Mouse (Mus musculus) MEL (cell line): ENCODE results near the gene 1700001P01Rik.

Source experiments
- CTCF ChIP-seq, 3 experiments: IDR thresholded peaks in 2 of 3; conservative IDR thresholded peaks in 1 of 3; 2 replicates each; pipeline ENCODE4 v1.5.1; 2011 to 2012; ENCODE audit warnings: low read length in 3 of 3, low read depth in 2 of 3, mild to moderate bottlenecking in 2 of 3, improper control_type of control experiment in 1 of 3, inconsistent platforms in 1 of 3, mixed read lengths in 1 of 3, moderate library complexity in 1 of 3; ENCODE audit not compliant: control insufficient read depth in 1 of 3, insufficient read depth in 1 of 3, poor library complexity in 1 of 3, severe bottlenecking in 1 of 3
- GABPA ChIP-seq: IDR thresholded peaks from 2 replicates; pipeline ENCODE4 v1.6.1; 2012; ENCODE audit warnings: low read depth, mild to moderate bottlenecking, inconsistent platforms, low read length, improper control_type of control experiment, moderate library complexity
- MYC ChIP-seq: IDR thresholded peaks from 2 replicates; pipeline ENCODE4 v1.6.1; 2011; ENCODE audit warnings: low read depth, mild to moderate bottlenecking, low read length, improper control_type of control experiment, moderate library complexity
- POLR2A ChIP-seq, 2 experiments: IDR thresholded peaks; 2 replicates each; pipeline ENCODE4 v1.6.1; 2011 to 2012; ENCODE audit warnings: low read length in 2 of 2, mild to moderate bottlenecking in 2 of 2, control low read depth in 1 of 2, improper control_type of control experiment in 1 of 2, low read depth in 1 of 2, moderate library complexity in 1 of 2; ENCODE audit not compliant: control insufficient read depth in 1 of 2, insufficient read depth in 1 of 2, poor library complexity in 1 of 2
- SMC3 ChIP-seq: IDR thresholded peaks from 2 replicates; pipeline ENCODE4 v1.6.1; 2011; ENCODE audit warnings: low read depth, low read length, improper control_type of control experiment

- no peak for TF ChIP-seq POLR2A (IDR thresholded peaks at IDR 0.05; ENCODE audit: control insufficient read depth in 1 of 2, insufficient read depth in 1 of 2, low read depth in 1 of 2, low read length in 2 of 2, poor library complexity in 1 of 2)
- no peak for TF ChIP-seq SMC3
- TF ChIP-seq MYC: no peak
- no peak for TF ChIP-seq GABPA
- no peak for TF ChIP-seq CTCF (IDR thresholded peaks at IDR 0.05 in 2 of 3, conservative IDR thresholded peaks at IDR 0.05 in 1 of 3; ENCODE audit: control insufficient read depth in 1 of 3, insufficient read depth in 1 of 3, low read depth in 2 of 3, low read length in 3 of 3, poor library complexity in 1 of 3, severe bottlenecking in 1 of 3)
These were observed 47.3 kb upstream of the 1700001P01Rik start for GRCm38 (mm10) chr11:97822840-97823603.
